Mouse (Mus musculus): Measurements from ENCODE around the gene Prss35.

The Prss35 gene

GRCm38 (mm10) chr9:86734357-86734756 lies 9.1 kb upstream of the Prss35 start:
- DNase-seq (ENCODE audit: low spot score in 2 of 2): no peak

GRCm38 (mm10) chr9:86734795-86735194 lies 8.7 kb upstream of the Prss35 start:
- no peak for DNase-seq (ENCODE audit: low spot score in 2 of 2)

DNA sequence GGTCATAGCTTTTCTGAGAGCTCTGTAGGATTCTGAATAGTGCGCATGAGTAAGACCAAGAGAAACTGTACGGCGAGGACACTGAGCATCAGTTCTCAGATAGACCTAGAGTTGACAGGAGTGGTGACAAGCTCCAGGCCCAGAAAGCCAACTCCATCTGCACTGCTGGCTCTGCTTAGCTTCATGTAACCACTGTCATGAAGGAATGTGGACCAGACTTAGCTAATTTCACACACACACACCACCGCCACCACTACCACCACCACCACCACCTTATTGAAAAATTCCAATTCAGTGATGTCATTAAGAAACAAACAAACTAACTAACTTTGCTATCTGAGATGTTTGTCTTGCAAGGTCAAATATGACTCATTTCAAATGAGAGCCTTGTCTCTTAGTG lies 6.5 kb upstream of the Prss35 start:
- DNase-seq (ENCODE audit: low spot score in 2 of 2): no peak

- DNase-seq (ENCODE audit: low spot score in 2 of 2): no peak
Measured at GRCm38 (mm10) chr9:86738067-86738466, 5.4 kb upstream of the Prss35 start.

DNA sequence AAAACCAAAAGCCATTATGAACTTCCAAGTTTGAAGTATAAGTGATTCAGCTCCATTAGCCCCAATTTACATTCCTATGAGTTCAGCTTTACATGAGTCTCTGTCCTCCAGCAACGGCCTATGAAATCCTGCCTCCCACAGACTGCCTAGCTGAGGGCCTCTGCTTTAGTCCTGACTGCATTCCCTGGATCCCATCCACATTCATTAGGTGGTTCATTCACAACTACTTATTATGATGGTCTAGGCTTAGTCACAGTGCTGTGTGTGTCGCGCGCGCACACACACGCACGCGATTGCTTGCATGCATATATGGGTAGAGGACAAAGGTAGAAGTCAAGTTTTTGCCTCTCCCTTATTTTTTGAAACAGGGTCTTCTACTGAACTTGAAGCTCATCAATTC lies 4.6 kb upstream of the Prss35 start:
- DNase-seq (ENCODE audit: low spot score in 2 of 2): no peak

DNA sequence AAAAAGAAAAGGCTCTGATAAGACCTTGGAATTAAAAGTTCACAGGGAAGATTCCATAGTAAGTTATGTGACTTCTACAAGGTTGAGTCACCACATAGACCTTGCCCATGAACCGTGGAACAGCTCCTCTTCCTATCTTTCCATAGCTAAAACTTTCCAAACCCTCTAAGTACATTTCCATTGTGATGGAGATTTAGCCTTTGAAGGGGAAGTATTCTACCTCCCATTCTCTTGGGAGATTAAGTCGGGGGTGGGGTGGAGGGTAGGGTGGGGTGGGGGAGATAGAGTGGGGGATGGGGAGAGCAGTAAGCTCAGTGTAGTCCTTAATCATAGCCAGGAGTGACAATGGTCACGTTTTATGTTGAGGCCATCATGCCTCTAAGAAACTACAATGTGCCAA lies 3.5 kb upstream of the Prss35 start:
- no peak for DNase-seq (ENCODE audit: low spot score in 2 of 2)

DNA sequence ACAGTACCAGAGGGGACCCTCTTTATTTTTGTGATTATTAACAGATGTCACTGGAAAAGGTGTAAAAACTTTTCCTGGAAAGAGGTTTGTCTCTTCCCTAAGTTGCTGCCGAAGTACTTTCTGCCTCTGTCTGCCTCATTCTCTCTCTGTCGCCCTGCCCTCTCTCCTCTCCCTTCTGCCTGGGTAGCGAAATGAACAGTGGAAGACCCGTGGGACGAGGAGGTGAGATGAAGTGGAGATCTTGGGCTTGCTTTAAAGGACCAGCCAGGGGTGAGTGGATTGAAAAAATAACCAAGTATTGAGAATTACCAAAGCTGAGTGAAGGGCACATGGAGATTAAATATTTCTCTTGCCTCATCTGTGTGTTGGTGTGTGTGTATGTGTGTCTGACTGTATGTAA lies 592 bp downstream of the Prss35 start:
- DNase-seq (ENCODE audit: low spot score in 2 of 2): no peak

- no peak for DNase-seq (ENCODE audit: low spot score in 2 of 2)
Measured at GRCm38 (mm10) chr9:86745926-86746581, 2.6 kb downstream of the Prss35 start.

DNA sequence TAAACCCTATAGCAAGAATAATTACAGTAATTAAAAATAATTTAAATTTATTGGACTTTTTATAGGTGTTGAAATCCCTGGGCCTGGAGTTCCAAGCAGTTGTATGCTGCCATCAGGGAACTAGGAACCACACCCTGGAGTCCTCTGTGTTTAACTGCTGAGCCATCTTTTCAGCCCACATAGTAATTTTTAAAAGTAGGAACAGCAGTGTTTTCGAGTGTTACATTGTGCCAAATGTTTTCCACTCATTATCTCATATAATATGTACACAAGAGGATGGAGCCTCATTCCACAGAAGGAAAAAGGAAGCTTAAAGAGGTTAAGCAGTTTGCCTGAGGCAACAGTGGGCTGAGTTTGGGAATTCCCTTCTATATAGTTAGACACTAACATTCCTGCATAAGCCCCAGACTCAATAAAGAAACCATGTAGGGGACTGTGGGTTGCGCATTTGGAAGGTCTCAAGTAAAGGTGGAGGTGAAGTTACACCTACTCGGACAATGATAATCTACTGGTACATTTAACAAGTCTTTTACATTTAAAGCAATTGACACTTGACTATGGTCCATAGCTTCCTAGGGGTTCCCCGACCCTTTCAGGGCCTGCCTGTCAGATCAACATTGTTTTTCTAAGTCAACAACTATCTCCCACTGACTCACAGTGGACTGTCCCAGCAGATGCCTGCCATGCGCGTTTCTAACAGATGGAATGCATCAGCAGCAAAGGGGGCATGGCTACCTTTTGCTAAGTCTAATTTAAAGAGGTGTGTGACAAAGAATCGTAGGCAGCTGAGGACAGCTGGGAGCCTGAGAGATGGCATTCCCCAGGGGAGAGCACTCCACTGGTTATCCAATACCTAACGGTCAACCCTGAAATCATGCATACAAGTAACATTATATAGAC lies 19.3 kb downstream of the Prss35 start:
- DNase-seq (ENCODE audit: low spot score in 2 of 2): no peak

GRCm38 (mm10) chr9:86764002-86764401 lies 20.6 kb downstream of the Prss35 start:
- DNase-seq (ENCODE audit: low spot score in 2 of 2): no peak

- no peak for DNase-seq (ENCODE audit: low spot score in 2 of 2)
Measured at GRCm38 (mm10) chr9:86766991-86767390, 23.5 kb downstream of the Prss35 start.

GRCm38 (mm10) chr9:86772897-86773296 lies 29.4 kb downstream of the Prss35 start:
- no peak for DNase-seq (ENCODE audit: low spot score in 2 of 2)

- no peak for DNase-seq (ENCODE audit: low spot score in 2 of 2)
Measured at GRCm38 (mm10) chr9:86773996-86774395, 30.5 kb downstream of the Prss35 start.

DNA sequence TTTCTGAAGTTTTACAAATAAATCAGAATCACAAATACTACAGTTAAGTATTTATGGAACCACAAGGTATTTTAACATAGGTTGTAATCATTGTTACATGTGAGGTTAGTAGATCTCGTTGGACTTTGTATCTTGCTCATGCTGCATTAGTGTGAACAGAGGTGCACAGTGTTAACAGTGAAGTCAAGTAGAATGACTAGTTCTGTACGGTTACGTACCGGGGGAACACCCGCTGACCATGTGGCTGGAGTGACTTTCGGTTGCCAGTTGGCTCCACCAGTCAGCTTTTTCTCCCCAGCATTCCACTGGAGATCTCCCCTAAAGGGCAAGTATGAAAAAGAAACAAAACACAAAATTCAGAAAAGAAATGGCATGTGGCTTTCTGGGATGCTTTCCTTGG lies 31.9 kb downstream of the Prss35 start:
- no peak for DNase-seq (ENCODE audit: low spot score in 2 of 2)

DNA sequence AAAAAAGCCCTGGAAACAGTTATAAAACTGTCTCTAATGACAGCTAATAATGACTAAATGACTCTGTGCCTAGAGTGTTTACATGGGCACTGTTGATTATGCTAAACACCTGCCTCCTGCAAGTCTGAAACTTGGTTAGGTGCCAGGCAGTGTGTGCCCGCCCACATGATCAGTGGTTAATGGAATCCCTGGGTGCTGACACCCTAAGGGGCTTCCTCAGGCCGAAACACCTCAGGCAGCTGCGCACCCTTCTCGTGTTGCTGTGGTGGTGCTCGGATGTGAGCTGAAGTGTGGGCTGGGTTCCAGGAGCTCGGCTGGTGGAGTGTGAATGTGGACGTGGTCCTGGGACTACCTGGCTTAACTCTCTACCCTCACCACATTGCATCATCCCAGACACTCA lies 33.9 kb downstream of the Prss35 start:
- DNase-seq (ENCODE audit: low spot score in 2 of 2): no peak

GRCm38 (mm10) chr9:86778212-86778611 lies 34.8 kb downstream of the Prss35 start:
- DNase-seq (ENCODE audit: low spot score in 2 of 2): no peak

DNA sequence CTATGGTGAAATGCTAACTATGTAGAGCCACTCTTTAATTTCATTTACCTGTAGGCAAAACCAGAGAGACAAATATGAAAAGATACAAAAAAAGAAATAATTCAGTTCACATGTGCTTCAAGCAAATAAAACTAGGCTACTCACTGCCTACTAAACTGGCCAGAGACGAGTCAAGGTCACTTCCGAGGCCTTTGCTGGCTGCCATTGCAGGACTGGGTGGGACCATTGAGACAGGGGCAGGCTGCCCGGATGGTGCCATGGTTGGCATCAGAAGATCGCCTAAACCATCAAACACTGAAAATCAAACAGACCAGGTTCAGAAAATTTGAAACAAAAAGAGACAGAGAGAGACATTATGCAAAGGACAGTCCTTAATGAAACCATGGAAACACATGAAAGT lies 38.0 kb downstream of the Prss35 start:
- no peak for DNase-seq (ENCODE audit: low spot score in 2 of 2)

DNA sequence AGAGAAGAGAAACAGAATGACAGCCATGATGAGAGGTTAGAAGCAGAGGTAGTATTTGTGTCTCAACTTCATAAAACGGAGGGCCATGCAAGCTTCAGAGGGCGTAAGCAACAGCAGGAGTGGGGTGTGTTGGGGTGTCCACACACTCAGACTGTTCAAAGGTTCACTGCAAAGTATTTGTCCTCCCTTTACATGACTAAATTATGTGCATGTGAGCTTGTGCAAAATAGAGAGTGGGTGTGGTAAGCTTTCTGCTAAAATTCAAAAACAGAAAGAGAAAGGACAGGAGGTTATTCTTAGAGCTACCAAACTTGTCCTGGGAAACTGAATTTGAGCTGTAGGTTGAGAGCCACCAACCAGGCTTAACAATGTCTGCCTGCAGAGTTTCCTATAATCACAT lies 39.4 kb downstream of the Prss35 start:
- DNase-seq (ENCODE audit: low spot score in 2 of 2): no peak

- no peak for DNase-seq (ENCODE audit: low spot score in 2 of 2)
Measured at GRCm38 (mm10) chr9:86789186-86789585, 45.7 kb downstream of the Prss35 start.

- no peak for DNase-seq (ENCODE audit: low spot score in 2 of 2)
Measured at GRCm38 (mm10) chr9:86791927-86792326, 48.5 kb downstream of the Prss35 start.

DNA sequence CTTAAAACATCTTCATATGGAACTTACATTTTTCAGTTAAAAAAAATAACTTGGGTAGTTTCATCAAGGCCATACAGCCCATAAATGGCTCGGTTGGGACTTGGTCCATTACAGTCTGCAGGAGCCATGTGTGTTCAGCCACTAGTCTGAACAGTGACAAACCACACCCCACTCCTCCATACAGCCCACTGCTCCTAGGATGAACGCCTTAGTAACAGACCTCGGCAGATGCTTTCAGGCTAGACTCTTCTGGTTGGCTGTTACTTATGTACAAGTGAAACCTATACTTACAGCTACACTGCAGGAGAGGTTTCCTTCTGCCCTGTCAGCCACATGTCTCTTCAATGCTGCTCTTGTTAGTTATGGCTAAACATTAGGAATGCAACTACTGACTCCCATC lies 51.8 kb downstream of the Prss35 start:
- DNase-seq (ENCODE audit: low spot score in 2 of 2): no peak

- no peak for DNase-seq (ENCODE audit: low spot score in 2 of 2)
Measured at GRCm38 (mm10) chr9:86797553-86797952, 54.1 kb downstream of the Prss35 start.

DNA sequence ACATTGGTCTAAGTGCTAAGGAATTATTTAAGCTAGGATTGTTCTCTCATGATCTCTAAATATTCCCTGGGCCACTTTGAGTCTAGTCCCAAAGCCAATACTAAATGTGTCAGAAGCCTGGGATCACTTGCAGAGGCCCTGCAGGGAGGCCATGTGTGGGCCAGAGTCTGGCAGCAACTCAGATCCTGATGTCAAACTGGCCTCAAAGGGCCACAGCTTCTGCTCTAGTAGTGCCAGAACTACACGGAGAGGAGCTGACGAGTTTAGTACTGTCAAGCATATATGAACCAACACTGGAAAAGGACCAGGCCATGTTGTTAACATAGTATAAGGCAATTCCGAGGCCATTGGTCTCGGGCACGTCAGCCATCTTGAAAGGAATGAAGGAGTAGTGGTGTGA lies 54.7 kb downstream of the Prss35 start:
- DNase-seq (ENCODE audit: low spot score in 2 of 2): no peak

Measured in spleen, postnatal 10 days (tissue).